Mouse (Mus musculus): Measurements from ENCODE around the gene 1700021F07Rik.

- TF ChIP-seq POLR2A (IDR thresholded peaks at IDR 0.05; ENCODE audit: insufficient read depth, low read depth, low read length) (no peak), EP300 (IDR thresholded peaks at IDR 0.05; ENCODE audit: insufficient read depth, low read depth, low read length) (no peak)
Observed at GRCm38 (mm10) chr2:173563336-173563735, 41.0 kb downstream of the 1700021F07Rik start.
